Mouse (Mus musculus) cortical plate, adult 2 months (tissue): ENCODE measurements around the gene Dap.

Experiments used
- CTCF ChIP-seq: fragments of 200-500 bp; IDR thresholded peaks from 2 replicates; pipeline ENCODE4 v1.5.1; 2011; ENCODE audit warnings: mild to moderate bottlenecking, control low read depth, low read length; ENCODE audit not compliant: insufficient read depth; ENCODE audit errors: extremely low read depth
- POLR2A ChIP-seq: fragments of 200-500 bp; IDR thresholded peaks from 2 replicates; pipeline ENCODE4 v1.6.1; 2011; ENCODE audit warnings: mild to moderate bottlenecking, low read length, control low read depth; ENCODE audit not compliant: insufficient read depth; ENCODE audit errors: extremely low read depth

DNA sequence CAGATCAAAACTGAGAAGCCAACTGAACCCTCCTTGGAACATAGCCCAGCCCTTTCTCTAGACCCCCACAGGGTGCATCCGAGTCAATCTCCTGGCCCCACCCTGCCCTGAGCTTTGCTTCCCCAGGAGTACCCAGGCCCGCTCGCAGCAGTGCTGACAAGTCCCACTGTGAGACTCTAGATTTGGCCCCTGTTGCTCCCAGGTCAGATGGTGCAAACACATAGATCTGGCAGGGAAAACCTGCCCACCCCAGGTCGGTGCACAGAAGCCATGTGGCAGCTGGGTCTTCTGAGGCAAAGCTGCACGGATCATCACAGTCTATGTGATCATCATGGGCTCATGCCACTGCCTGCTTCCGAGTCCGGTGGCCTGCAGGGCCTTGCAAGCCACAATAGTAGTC, 48.6 kb downstream of the Dap start:
- no peak for TF ChIP-seq CTCF
- TF ChIP-seq POLR2A: no peak
